Mouse (Mus musculus) cortical plate, adult 2 months (tissue): ENCODE data around the gene Timp3.

Experiments
- CTCF ChIP-seq: fragments of 200-500 bp; IDR thresholded peaks from 2 replicates; pipeline ENCODE4 v1.5.1; 2011; ENCODE audit warnings: mild to moderate bottlenecking, control low read depth, low read length; ENCODE audit not compliant: insufficient read depth; ENCODE audit errors: extremely low read depth
- POLR2A ChIP-seq: fragments of 200-500 bp; IDR thresholded peaks from 2 replicates; pipeline ENCODE4 v1.6.1; 2011; ENCODE audit warnings: mild to moderate bottlenecking, low read length, control low read depth; ENCODE audit not compliant: insufficient read depth; ENCODE audit errors: extremely low read depth

GRCm38 (mm10) chr10:86325272-86325671 lies 25.1 kb downstream of the Timp3 start:
- TF ChIP-seq CTCF (no peak), POLR2A (no peak)
